Mouse (Mus musculus) NIH3T3 (cell line): ENCODE results near the gene Slc17a5.
A peak's percentile ranks its signal among the peaks of the same experiment; 100 is the strongest.

Experiments used
- DNase-seq: peaks from one replicate; pipeline ENCODE4 v3.0.0-alpha.2; 2012; ENCODE audit warnings: low read depth

Gene Slc17a5

GRCm38 (mm10) chr9:78587914-78588313, at the start of gene Slc17a5:
Slc17a5 (minus strand) TSS chr9:78588041.
- DNase-seq, result peak; percentile 97

- peak; percentile 85 for DNase-seq
These were observed 46.1 kb upstream of the Slc17a5 start for GRCm38 (mm10) chr9:78633976-78634375.

- DNase-seq, result no peak
These were observed 44.1 kb upstream of the Slc17a5 start for GRCm38 (mm10) chr9:78631755-78632434.

DNA sequence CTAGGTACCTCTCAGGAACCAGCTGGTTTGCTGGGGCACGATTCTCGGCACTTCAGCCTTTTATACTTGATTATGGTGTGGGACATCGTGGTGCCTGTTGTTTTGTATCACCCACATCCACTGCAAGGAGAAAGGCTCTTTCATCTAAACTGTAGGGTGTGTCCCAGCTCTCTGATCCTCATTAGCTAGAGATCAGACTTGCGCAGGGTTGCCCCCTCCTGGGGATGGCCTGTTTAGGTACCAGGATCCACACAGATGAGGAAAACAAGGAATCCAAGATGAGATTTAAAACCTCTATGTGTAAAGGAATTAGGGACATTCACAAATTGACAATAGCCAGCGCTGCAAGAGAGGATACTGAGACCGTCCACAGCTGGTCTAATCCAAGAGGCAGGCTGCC, 42.1 kb upstream of the Slc17a5 start:
- DNase-seq, result peak; percentile 51

- DNase-seq, result peak; percentile 86
These were observed 35.5 kb upstream of the Slc17a5 start for GRCm38 (mm10) chr9:78623301-78623747.

DNA sequence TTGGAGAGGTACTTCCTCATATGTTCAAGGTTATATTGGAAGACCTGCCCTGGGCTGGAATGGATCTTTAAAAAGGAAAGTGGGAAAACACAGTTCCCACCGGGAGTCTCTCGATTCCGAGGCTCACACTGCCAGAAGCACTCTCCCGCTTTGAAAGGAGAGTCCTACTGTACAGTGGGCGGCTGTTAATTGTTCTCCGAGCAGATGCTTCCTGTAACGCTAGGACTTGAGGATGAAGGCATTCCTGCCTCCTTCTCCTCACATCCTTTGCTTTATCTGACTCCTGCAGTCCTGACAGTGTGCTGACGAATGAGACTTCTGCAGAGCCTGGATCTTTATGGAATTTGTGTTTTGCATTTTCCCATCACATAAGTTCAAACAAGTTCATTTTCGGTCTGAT, 31.4 kb upstream of the Slc17a5 start:
- no peak for DNase-seq

DNA sequence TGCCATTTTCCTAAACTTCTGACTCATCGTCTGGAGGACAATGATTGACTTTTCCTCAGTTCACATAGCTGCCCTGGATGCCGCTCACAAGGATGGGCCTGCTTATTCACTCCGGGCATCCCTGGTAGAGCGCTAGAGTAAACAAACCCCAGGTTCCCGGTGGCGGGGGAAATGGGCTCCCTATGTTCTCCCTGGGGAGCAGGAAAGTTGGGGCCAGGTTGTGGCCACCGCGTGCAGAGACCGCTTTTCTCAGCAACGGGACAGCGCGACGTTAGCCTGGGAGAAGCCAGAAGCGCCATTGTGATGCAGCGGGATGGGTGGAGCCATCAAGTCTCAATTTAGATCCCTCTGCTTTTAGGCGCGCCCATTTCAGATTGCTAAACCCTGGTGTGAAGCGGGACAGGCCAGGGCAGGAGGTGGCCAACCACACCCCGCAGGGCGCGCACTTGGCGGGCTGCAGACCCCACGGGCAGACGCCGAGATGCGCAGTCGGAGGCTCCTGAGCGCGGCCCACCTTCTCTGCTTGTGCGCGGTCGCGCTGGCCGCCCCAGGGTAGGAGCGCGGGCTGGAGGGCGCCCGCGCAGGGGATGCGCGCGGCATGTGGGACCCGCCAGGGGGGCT, 27.7 kb upstream of the Slc17a5 start, which contains the start of gene Cd109:
Cd109 (plus strand) TSS at position 146 of the 621 bp plus-strand sequence.
- DNase-seq, result peak; percentile 77

GRCm38 (mm10) chr9:78614201-78614600, 26.4 kb upstream of the Slc17a5 start:
- no peak for DNase-seq

- DNase-seq, result peak; percentile 77
These were observed 13.3 kb upstream of the Slc17a5 start for GRCm38 (mm10) chr9:78601046-78601730.

GRCm38 (mm10) chr9:78599927-78600326, 12.1 kb upstream of the Slc17a5 start:
- no peak for DNase-seq

- peak; percentile 72 for DNase-seq
These were observed 9.0 kb upstream of the Slc17a5 start for GRCm38 (mm10) chr9:78596834-78597233.

DNA sequence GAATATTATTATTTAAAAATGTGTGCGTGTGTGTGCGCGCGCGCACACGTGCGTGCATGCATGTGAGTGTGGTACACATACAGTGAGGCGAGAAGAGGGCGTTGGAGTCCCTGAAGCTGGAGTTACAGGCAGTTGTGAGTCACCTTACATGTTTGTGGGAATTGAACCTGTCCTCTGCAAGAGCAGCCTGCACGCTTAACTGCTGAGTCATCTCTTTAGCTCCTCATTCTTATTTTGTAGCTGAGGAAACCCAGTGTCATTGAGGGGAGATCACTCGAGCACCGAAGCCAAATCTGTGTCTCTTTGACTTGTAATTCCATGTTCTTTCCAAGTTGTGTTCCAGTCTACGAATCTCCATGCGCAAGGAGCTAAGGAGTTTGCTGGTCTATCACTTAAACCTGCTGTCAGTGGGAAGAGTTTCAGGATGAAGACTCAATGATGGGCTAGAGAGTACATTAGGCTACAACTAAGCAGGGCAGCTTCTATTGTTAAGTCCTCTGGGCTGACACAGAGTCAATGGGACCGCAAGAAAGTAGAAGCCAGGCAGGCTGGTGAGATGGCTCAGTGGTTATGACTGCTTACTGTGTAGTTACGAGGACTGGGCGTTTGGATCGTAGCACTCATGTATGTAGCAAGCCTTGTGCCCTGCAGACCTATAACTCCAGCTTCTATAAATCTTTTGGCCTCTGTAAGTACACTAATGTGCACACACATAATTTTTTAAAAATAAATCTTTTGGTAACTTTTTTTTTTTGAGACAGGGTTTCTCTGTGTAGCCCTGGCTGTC, 8.1 kb upstream of the Slc17a5 start:
- DNase-seq, result peak; percentile 36

GRCm38 (mm10) chr9:78595257-78595656, 7.4 kb upstream of the Slc17a5 start:
- no peak for DNase-seq

DNA sequence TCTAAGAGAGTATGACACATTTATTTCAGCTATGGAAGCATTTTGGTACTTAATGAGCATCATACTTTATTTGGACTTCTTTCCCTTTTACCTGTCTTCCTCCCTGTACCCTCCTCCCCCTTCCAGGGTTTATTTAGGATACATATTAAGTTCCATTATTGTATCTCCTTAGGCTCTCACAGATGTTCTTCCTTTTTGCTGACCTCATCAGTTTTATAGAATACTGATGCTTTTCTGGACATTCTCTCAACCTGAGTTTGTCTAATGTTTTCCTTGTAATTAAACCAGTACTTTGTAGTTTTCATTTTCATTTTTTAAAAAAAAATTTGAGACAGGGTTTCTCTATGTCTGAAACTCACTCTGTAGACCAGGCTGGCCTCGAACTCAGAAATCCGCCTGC, 2.6 kb upstream of the Slc17a5 start:
- DNase-seq, result no peak

GRCm38 (mm10) chr9:78588411-78589033, 681 bp upstream of the Slc17a5 start:
- no peak for DNase-seq

DNA sequence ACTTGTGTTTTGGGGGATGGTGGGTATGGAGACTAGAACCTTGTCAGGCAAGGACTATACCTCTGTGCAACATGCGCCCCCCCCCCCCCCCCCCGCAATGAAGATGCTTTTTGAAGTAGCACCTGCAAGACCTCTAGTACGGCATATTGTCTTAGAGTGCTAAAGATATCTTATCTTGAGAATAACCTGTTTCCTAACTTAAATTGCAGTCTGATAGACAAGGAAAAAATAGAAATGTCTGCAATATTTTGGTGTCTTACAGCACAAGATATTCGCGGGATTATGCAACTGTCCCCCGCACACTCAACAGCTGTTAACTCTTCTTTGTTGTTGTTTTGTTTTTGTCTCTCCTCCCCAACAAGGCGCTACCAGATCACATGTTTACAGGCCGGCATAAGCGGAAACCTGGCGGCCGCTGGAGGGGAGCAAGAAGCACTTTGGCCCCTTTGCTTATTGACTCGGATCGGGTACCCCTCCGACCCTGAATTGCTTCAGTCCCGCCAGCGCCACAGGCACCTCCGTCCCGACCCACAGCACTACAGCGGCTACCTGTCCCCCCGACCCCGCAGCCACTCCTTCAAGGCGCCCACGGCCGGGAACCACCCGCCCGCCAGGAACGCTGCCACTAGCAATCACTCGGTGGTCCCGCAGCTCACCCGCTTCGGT, 490 bp downstream of the Slc17a5 start:
- peak; percentile 52 for DNase-seq

DNA sequence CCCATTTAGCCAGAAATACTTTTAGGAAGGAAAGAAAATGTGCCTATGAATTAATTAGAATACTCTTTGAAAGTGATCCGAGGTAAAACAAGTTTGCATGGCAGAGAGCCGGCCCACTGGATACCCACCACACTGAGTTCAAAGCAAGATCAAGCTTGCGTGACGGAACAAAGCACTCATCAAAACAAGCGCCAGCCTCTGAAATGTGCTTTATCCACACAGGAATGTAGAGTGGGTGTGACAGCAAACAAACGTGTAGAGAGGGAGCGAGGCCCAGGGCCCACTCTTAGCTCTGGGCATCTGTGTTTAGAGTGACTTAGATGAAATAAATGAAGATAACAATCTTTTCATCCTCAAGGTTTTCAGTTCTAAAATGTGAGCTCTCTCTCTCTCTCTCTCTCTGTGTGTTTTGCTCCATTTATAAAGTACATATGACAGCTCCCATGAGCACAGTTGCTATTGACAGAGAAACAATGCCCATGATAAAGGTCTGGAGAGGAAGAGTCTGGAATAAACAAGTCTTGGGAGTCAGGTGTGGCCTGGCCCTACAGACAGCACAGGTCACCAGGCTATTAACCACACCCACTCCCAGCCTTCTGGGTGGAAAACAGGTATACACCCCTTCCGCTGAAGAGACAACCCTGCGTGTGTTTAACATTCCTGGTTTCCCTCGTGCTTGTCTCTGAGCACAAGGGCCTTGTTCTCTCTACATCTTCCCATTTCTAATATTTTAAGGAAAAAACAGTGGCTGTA, 8.0 kb downstream of the Slc17a5 start:
- no peak for DNase-seq

- no peak for DNase-seq
These were observed 9.0 kb downstream of the Slc17a5 start for GRCm38 (mm10) chr9:78578824-78579223.

GRCm38 (mm10) chr9:78576466-78576865, 11.4 kb downstream of the Slc17a5 start:
- DNase-seq, result no peak

- no peak for DNase-seq
These were observed 17.9 kb downstream of the Slc17a5 start for GRCm38 (mm10) chr9:78569934-78570333.
